Mouse (Mus musculus) kidney, adult 18-20 months (tissue): ENCODE measurements at regions not wholly inside any gene's neighbourhood (a gene's known extent, or its start where the extent isn't known, plus 50 kb on each side); places are given as distances from the start of the nearest gene placed in this dataset.
"Not testable (repeated sequence)": the region's sequence is repeated elsewhere in the genome, so short reads cannot be mapped to it uniquely, and the experiment has no call there.

ENCODE experiments used
- DNase-seq: peaks from one replicate; pipeline ENCODE4 v3.0.0; 2021

- no peak for DNase-seq
Observed at GRCm38 (mm10) chr14:48842861-48843260, 169.2 kb upstream of the Otx2 start.

GRCm38 (mm10) chr14:48841278-48841677, 167.7 kb upstream of the Otx2 start:
- DNase-seq = no peak

GRCm38 (mm10) chr14:48837181-48837580, 163.6 kb upstream of the Otx2 start:
- DNase-seq = no peak

GRCm38 (mm10) chr14:48836071-48836470, 162.5 kb upstream of the Otx2 start:
- DNase-seq = no peak

- no peak for DNase-seq
Observed at GRCm38 (mm10) chr14:48834416-48834815, 160.8 kb upstream of the Otx2 start.

GRCm38 (mm10) chr14:48826421-48826820, 152.8 kb upstream of the Otx2 start:
- no peak for DNase-seq

- no peak for DNase-seq
Observed at GRCm38 (mm10) chr14:48824375-48824774, 150.8 kb upstream of the Otx2 start.

GRCm38 (mm10) chr14:48815941-48816340, 142.3 kb upstream of the Otx2 start:
- DNase-seq = no peak

GRCm38 (mm10) chr14:48815231-48815728, 141.7 kb upstream of the Otx2 start:
- DNase-seq = no peak

GRCm38 (mm10) chr14:48812741-48813495, 139.3 kb upstream of the Otx2 start:
- DNase-seq = no peak

- no peak for DNase-seq
Observed at GRCm38 (mm10) chr14:48804098-48804497, 130.5 kb upstream of the Otx2 start.

- no peak for DNase-seq
Observed at GRCm38 (mm10) chr14:48801283-48801682, 127.7 kb upstream of the Otx2 start.

GRCm38 (mm10) chr14:48800857-48801256, 127.2 kb upstream of the Otx2 start:
- no peak for DNase-seq

- no peak for DNase-seq
Observed at GRCm38 (mm10) chr14:48800100-48800449, 126.5 kb upstream of the Otx2 start.

GRCm38 (mm10) chr14:48799442-48800099, 126.0 kb upstream of the Otx2 start:
- no peak for DNase-seq

GRCm38 (mm10) chr14:48791507-48791906, 117.9 kb upstream of the Otx2 start:
- no peak for DNase-seq

GRCm38 (mm10) chr14:48779327-48779726, 105.7 kb upstream of the Otx2 start:
- no peak for DNase-seq

- DNase-seq = no peak
Observed at GRCm38 (mm10) chr14:48770832-48771231, 97.2 kb upstream of the Otx2 start.

GRCm38 (mm10) chr14:48762691-48763090, 89.1 kb upstream of the Otx2 start:
- no peak for DNase-seq

GRCm38 (mm10) chr14:48761002-48761648, 87.5 kb upstream of the Otx2 start:
- no peak for DNase-seq

- not testable (repeated sequence) for DNase-seq
Observed at GRCm38 (mm10) chr14:48755096-48755495, 81.5 kb upstream of the Otx2 start.

GRCm38 (mm10) chr14:48754080-48754720, 80.6 kb upstream of the Otx2 start:
- DNase-seq = no peak

GRCm38 (mm10) chr14:48753517-48754079, 80.0 kb upstream of the Otx2 start:
- DNase-seq = no peak
